Mouse (Mus musculus) Patski (cell line): Measurements from ENCODE around the gene Pik3r6. TPM values are rescaled to one million over a fixed set of nuclear protein-coding genes. Genes with fewer than 3 reads are reported as not detected.

Experiments used
- ATAC-seq: fragments of 100-300 bp; one replicate; pipeline ENCODE4 v1.8.0; 2021
- CTCF ChIA-PET: fragments of 350-600 bp; sonication (Branson Sonifier 250); formaldehyde crosslinking; loops from one replicate; lab custom pipeline; 2022; ENCODE audit warnings: inconsistent platforms; lab: Charles Lee
- POLR2A ChIA-PET: fragments of 350-600 bp; sonication (Branson Sonifier 250); formaldehyde crosslinking; loops from one replicate; lab custom pipeline; 2022; ENCODE audit warnings: antibody characterized with exemption, inconsistent platforms; lab: Charles Lee
- DNase-seq: peaks from one replicate; pipeline ENCODE4 v3.0.0-alpha.2; 2011; ENCODE audit warnings: low read depth, low spot score
- H3K27me3 ChIP-seq: fragments of 371-371 bp; one replicate; pipeline ENCODE4 v1.5.1; 2021
- CTCF ChIP-seq: fragments of 100-300 bp; IDR thresholded peaks from one replicate; pipeline ENCODE4 v1.5.1; 2021
- in situ Hi-C: fragments of 300-500 bp; cut with MboI; formaldehyde crosslinking; loops from 3 replicates; pipeline ENCODE4 v1.11.1; 2018; ENCODE audit warnings: low pct_unique_long_range_greater_than_20kb, mixed read lengths
- polyA plus RNA-seq: library from polyadenylated mRNA; unstranded; gene quantifications from one replicate; pipeline ENCODE4 v1.2.3, GENCODE M21; 2021

The Pik3r6 gene
- polyA plus RNA-seq, 1 experiment from 2014 or later = 1.5 TPM

DNA sequence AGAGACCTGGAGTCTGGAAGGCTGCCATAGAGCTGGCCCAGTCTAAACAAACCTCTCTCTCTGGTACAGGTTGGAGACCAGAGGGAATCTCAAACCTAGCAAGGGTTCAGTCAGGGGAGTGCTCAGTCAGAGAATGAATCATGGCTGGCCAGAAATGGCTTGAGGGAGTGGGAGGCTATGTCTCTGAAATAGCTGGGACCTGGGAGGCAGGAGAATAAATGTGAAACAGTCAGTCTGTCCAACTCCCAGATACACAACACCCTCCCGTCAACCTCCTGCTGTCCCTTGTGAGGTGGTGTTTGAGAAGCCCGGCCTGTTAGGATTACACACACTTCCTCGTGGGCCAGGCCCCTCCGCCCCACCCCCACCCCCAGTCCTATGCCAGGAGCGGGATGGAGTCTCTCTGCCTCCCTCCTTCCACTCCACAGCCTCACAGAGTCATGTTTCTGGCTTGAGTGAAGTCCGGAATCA, 97.8 kb downstream of the Pik3r6 start:
- ChIA-PET POLR2A (interaction anchor here (0.8 kb wide), 1 partner anchor 64 kb away, joined by 4 read pairs; no protein-coding TSS in a partner anchor), CTCF (interaction anchor here (1.0 to 2.1 kb wide), 4 partner anchors 10 to 34 kb away, joined by 3 to 4 read pairs (median 4); no protein-coding TSS in a partner anchor)
- DNase-seq (no peak), ATAC-seq (no peak)
- H3K27me3 ChIP-seq = no peaks in the 10 kb centered on the region
- in situ Hi-C loops = no loop called here
- TF ChIP-seq CTCF = no peak

DNA sequence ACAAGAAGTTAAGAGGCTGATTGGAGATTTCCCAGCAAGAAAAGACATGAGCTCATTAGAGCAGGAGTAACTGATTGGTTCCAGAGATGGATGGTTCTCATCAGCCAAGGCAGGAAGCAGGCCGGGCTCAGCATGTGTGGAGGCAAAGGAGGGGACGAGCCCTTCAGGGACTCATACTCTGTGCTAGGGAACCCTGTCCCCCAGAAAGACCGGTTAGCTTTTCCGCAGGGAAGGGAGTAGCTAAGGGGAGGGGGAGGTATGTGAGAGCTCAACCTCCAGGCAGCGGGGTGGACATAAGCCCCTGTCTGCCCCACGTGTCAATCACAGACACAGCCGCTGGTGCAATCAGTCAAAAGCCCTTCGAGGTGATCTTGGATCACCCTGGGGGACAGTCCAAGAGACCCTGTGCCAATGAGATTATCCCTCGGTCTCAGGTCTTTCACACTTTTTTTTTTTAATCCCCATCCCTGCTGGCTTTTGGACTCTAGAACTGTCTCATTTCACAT, 98.7 kb downstream of the Pik3r6 start:
- CTCF ChIA-PET = interaction anchor here (1.2 to 2.1 kb wide), 4 partner anchors 10 to 35 kb away, joined by 3 to 4 read pairs (median 4); no protein-coding TSS in a partner anchor
- no peak for TF ChIP-seq CTCF
- POLR2A ChIA-PET = no interaction called here
- ATAC-seq (no peak), DNase-seq (no peak)
- peaks cover 3% of the 10 kb centered on the region for H3K27me3 ChIP-seq
- in situ Hi-C loops = no loop called here

Other genes with a start within 250 kb of the Pik3r6 start
- gene Ntn1, start 102.2 kb upstream of the Pik3r6 start, polyA plus RNA-seq = 67.1 TPM
- 5.7 TPM for gene Pik3r5, start 70.9 kb upstream of the Pik3r6 start, polyA plus RNA-seq
- gene Mfsd6l, start 53.2 kb downstream of the Pik3r6 start, polyA plus RNA-seq = 0.08 TPM
- gene Ccdc42, start 84.0 kb downstream of the Pik3r6 start, polyA plus RNA-seq = not detected
- gene Myh10, start 188.5 kb downstream of the Pik3r6 start, polyA plus RNA-seq = 113 TPM